9 mouse cellular contexts compared by ENCODE assay signal in genomic region chr4:49845612-49845985, GRCm38 (mm10). TPM values are rescaled to one million over a fixed set of nuclear protein-coding genes. Genes with fewer than 3 reads are reported as not detected.
DNase-seq lines count a peak whose midpoint lies in the region; ATAC-seq and TF ChIP-seq lines count a peak whose summit lies in the region.
"Had no signal": no experiment of that assay in that cellular context is flagged by ENCODE, and none has a peak within 500 bp of the region (broad histone marks: within the 10 kb centered on the region; RNA-seq: fewer than 3 reads in every experiment).

Gene Grin3a (minus strand): TSS chr4:49845744.

- 2% methylated on average over 25 of the region's 25 CpGs for WGBS in intestine, embryonic 14.5 days
- under 1% methylated on average over 25 of the region's 25 CpGs for WGBS in midbrain, embryonic 11.5 days

- no peak within 1 kb of the TSS for H3K27ac ChIP-seq in cortical plate, adult 2 months (ENCODE audit: insufficient read depth, low read length)
- H3K27ac ChIP-seq in intestine, embryonic 14.5 days (ENCODE audit: low read depth), result no peak within 1 kb of the TSS
- H3K27ac ChIP-seq in midbrain, embryonic 11.5 days (ENCODE audit: low read depth, low read length), result no peak within 1 kb of the TSS

- H3K4me2 ChIP-seq in intestine, embryonic 14.5 days (ENCODE audit: low read length), result peak within 1 kb of the TSS; percentile 93
- peak within 1 kb of the TSS; percentile 93 for H3K4me2 ChIP-seq in midbrain, embryonic 11.5 days

- no peaks in the 10 kb centered on the region for H3K9me3 ChIP-seq in intestine, embryonic 14.5 days (ENCODE audit: control insufficient read depth, low read length)
- no peaks in the 10 kb centered on the region for H3K9me3 ChIP-seq in midbrain, embryonic 11.5 days (ENCODE audit: control insufficient read depth, low read length)

- no peaks in the 10 kb centered on the region for H3K4me1 ChIP-seq in cortical plate, adult 2 months (ENCODE audit: control insufficient read depth, insufficient read depth, low read length)
- H3K4me1 ChIP-seq in intestine, embryonic 14.5 days (replicated peaks; ENCODE audit: control insufficient read depth, insufficient read depth, low read length), result peaks cover 4% of the 10 kb centered on the region
- H3K4me1 ChIP-seq in midbrain, embryonic 11.5 days (ENCODE audit: control insufficient read depth, insufficient read depth, low read length), result peaks cover 6% of the 10 kb centered on the region; the same call in 1 of the 2 replicates

- peak; percentile 29 to 60 for DNase-seq in adrenal gland, postnatal 36 days
- DNase-seq in gastrocnemius, postnatal 36 days, result peak; percentile 19 to 20
- DNase-seq in intestine, embryonic 14.5 days (ENCODE audit: low spot score), result peak; percentile 76
- peak; percentile 52 to 67 for DNase-seq in left cerebral cortex, adult 8-10 months (ENCODE audit: low spot score in 2 of 2)
- DNase-seq in midbrain, embryonic 11.5 days (ENCODE audit: low spot score, missing footprints), result peak; percentile 96
- DNase-seq in testis, postnatal 14 days (ENCODE audit: low spot score), result peak; percentile 3

- peaks cover 53% of the 10 kb centered on the region for H3K27me3 ChIP-seq in intestine, embryonic 14.5 days (replicated peaks; ENCODE audit: control insufficient read depth, insufficient read depth, low read length)
- H3K27me3 ChIP-seq in midbrain, embryonic 11.5 days (ENCODE audit: control insufficient read depth, insufficient read depth, low read length), result peaks cover 25% of the 10 kb centered on the region

- ATAC-seq in intestine, embryonic 14.5 days (replicated peaks; ENCODE audit: low FRiP score, low TSS enrichment, low read depth), result peak; percentile 79
- peak; percentile 92 for ATAC-seq in midbrain, embryonic 11.5 days (ENCODE audit: low FRiP score)
- no peak for ATAC-seq in inflammation-experienced regulatory T-cells, adult 6 months

- peak within 1 kb of the TSS; percentile 60 for H3K4me3 ChIP-seq in cortical plate, adult 2 months (ENCODE audit: insufficient read depth, low read length)
- H3K4me3 ChIP-seq in intestine, embryonic 14.5 days (ENCODE audit: low read depth, low read length), result peak within 1 kb of the TSS; percentile 46
- peak within 1 kb of the TSS; percentile 55 for H3K4me3 ChIP-seq in midbrain, embryonic 11.5 days (ENCODE audit: low read depth, low read length)
- H3K4me3 ChIP-seq: erythroblast, embryonic 14.5 days had no signal

- intact Hi-C loops in gastrocnemius, postnatal 36 days (cut with DNase I), result no loop called here

- H3K9ac ChIP-seq in intestine, embryonic 14.5 days (ENCODE audit: low read length), result no peak within 1 kb of the TSS
- peak within 1 kb of the TSS; percentile 49 for H3K9ac ChIP-seq in midbrain, embryonic 11.5 days (ENCODE audit: low read length)

- H3K36me3 ChIP-seq in intestine, embryonic 14.5 days (ENCODE audit: control insufficient read depth, insufficient read depth, low read length), result no peaks in the 10 kb centered on the region
- H3K36me3 ChIP-seq in midbrain, embryonic 11.5 days (ENCODE audit: control insufficient read depth, insufficient read depth, low read length), result no peaks in the 10 kb centered on the region

- no peak for TF ChIP-seq POLR2A in cortical plate, adult 2 months (IDR thresholded peaks at IDR 0.05; ENCODE audit: extremely low read depth, insufficient read depth, low read length)

- peak; percentile 43 for TF ChIP-seq CTCF in cortical plate, adult 2 months (IDR thresholded peaks at IDR 0.05; ENCODE audit: extremely low read depth, insufficient read depth, low read length)

RNA-seq across cellular contexts. Expression of gene Grin3a, which starts in this region (rescaled TPM):
- under 1 TPM; 0.13 to 0.20 TPM for total RNA-seq in adrenal gland, postnatal 36 days (2021)
- 9.3 and 9.6 TPM in 2 replicates for polyA plus RNA-seq in cortical plate, adult 2 months (2012; rRNA removed)
- under 1 TPM; 0.10 to 0.13 TPM for total RNA-seq in gastrocnemius, postnatal 36 days (2021)
- 0.74 and 1.0 TPM in 2 replicates for polyA plus RNA-seq in intestine, embryonic 14.5 days (2014; fragmentation: Nextera tagmentation; extraction: Ambion mirVana)
- 10 to 100 TPM; 28.9 to 32.4 (median 29.5) TPM for total RNA-seq in left cerebral cortex, adult 8-10 months (2022)
- 1.0 and 1.8 TPM in 2 replicates for polyA plus RNA-seq in midbrain, embryonic 11.5 days (2014; fragmentation: Nextera tagmentation; extraction: Ambion mirVana)
- polyA plus RNA-seq in inflammation-experienced regulatory T-cells, adult 6 months (2017; shearing (Covaris generic)), result not detected
- polyA plus RNA-seq: erythroblast, embryonic 14.5 days had no signal

Comparison
In these comparisons a context has a peak if more than half of its experiments do, and no peak if none do; other contexts are left out.
1. RNA of gene Grin3a (total RNA-seq): 28.9 to 32.4 TPM in left cerebral cortex, adult 8-10 months; 0.13 to 0.20 TPM in adrenal gland, postnatal 36 days and 0.10 to 0.13 TPM in gastrocnemius, postnatal 36 days; every median in the first group is over 10 times any median in the second.
2. Peak in DNase-seq in adrenal gland, postnatal 36 days; RNA of the gene not detected or under 1 TPM.
3. Peak in DNase-seq in gastrocnemius, postnatal 36 days; RNA of the gene not detected or under 1 TPM.
4. DNase-seq: peak in every context shown above with its lines; median percentile 96 in midbrain, embryonic 11.5 days; 76 in intestine, embryonic 14.5 days; 60 in left cerebral cortex, adult 8-10 months; 44 in adrenal gland, postnatal 36 days; 20 in gastrocnemius, postnatal 36 days; 3 in testis, postnatal 14 days.
5. Peak in every context shown above with its lines, with median percentiles within 50 percentile points of each other: H3K4me3 ChIP-seq.